22 mouse cellular contexts compared by ENCODE assay signal in genomic region chr4:5509398-5509797, GRCm38 (mm10).
DNase-seq lines count a peak whose midpoint lies in the region; ATAC-seq and TF ChIP-seq lines count a peak whose summit lies in the region.
"Had no signal": no experiment of that assay in that cellular context is flagged by ENCODE, and none has a peak within 500 bp of the region (broad histone marks: within the 10 kb centered on the region; RNA-seq: fewer than 3 reads in every experiment).

No protein-coding gene starts in this region.

- no peaks in the 10 kb centered on the region for H3K36me3 ChIP-seq in intestine, postnatal 0 days (ENCODE audit: control insufficient read depth, insufficient read depth)
- H3K36me3 ChIP-seq: embryonic facial prominence, embryonic 12.5 days; forebrain, embryonic 15.5 days; G1E; limb, embryonic 10.5 days; midbrain, embryonic 13.5 days; neural tube, embryonic 15.5 days had no signal

- H3K27ac ChIP-seq in intestine, postnatal 0 days (ENCODE audit: low read depth, low read length), result no peak overlapping the region
- H3K27ac ChIP-seq: embryonic facial prominence, embryonic 12.5 days; forebrain, embryonic 15.5 days; limb, embryonic 10.5 days; midbrain, embryonic 13.5 days; neural tube, embryonic 15.5 days had no signal

- no peak for ATAC-seq in intestine, postnatal 0 days
- ATAC-seq: activated CD4-positive, CD25-positive, alpha-beta regulatory T cell, adult 4 months; forebrain, embryonic 15.5 days; liver, postnatal 0 days; midbrain, embryonic 13.5 days had no signal

- DNase-seq in frontal cortex, postnatal 36 days (ENCODE audit: low spot score in 2 of 2), result peak; percentile 1 to 3
- DNase-seq in frontal cortex, postnatal 14 days (ENCODE audit: low spot score in 2 of 2), result no peak
- peak; percentile 3 for DNase-seq in right cerebral cortex, adult 18-20 months
- DNase-seq in right cerebral cortex, postnatal 36 days (ENCODE audit: low spot score in 2 of 2), result no peak
- DNase-seq in cerebellum, adult 8-10 months, result peak; percentile 50
- peak; percentile 3 for DNase-seq in telencephalon, adult 2 months (ENCODE audit: low read depth, low spot score)
- DNase-seq in adrenal gland, adult 2 months, result no peak
- DNase-seq: adrenal gland, postnatal 25 days; kidney, adult 2 months; kidney, postnatal 10 days; liver, postnatal 0 days; lung, postnatal 10 days; spleen, adult 18-20 months; thymus, adult 18-20 months had no signal

- no peaks in the 10 kb centered on the region for H3K9me3 ChIP-seq in intestine, postnatal 0 days (ENCODE audit: control insufficient read depth)
- H3K9me3 ChIP-seq: embryonic facial prominence, embryonic 12.5 days; forebrain, embryonic 15.5 days; G1E; limb, embryonic 10.5 days; midbrain, embryonic 13.5 days; neural tube, embryonic 15.5 days had no signal

- H3K9ac ChIP-seq in intestine, postnatal 0 days (ENCODE audit: low read depth, low read length), result no peak overlapping the region
- H3K9ac ChIP-seq: embryonic facial prominence, embryonic 12.5 days; forebrain, embryonic 15.5 days; liver, postnatal 0 days; midbrain, embryonic 13.5 days; neural tube, embryonic 15.5 days had no signal

- no peaks in the 10 kb centered on the region for H3K27me3 ChIP-seq in intestine, postnatal 0 days (replicated peaks; ENCODE audit: control insufficient read depth, insufficient read depth, low read length)
- H3K27me3 ChIP-seq: embryonic facial prominence, embryonic 12.5 days; forebrain, embryonic 15.5 days; midbrain, embryonic 13.5 days; neural tube, embryonic 15.5 days had no signal

- H3K4me3 ChIP-seq in intestine, postnatal 0 days (ENCODE audit: low read depth, low read length), result no peak overlapping the region
- H3K4me3 ChIP-seq: embryonic facial prominence, embryonic 12.5 days; forebrain, embryonic 15.5 days; limb, embryonic 10.5 days; midbrain, embryonic 13.5 days; neural tube, embryonic 15.5 days had no signal

- H3K4me2 ChIP-seq in intestine, postnatal 0 days (replicated peaks; ENCODE audit: low read depth), result no peak overlapping the region
- H3K4me2 ChIP-seq: embryonic facial prominence, embryonic 12.5 days; forebrain, embryonic 15.5 days; midbrain, embryonic 13.5 days; neural tube, embryonic 15.5 days had no signal

- TF ChIP-seq CTCF in intestine, postnatal 0 days (IDR thresholded peaks at IDR 0.05; ENCODE audit: low read depth), result no peak

- H3K4me1 ChIP-seq in intestine, postnatal 0 days (replicated peaks; ENCODE audit: control insufficient read depth, insufficient read depth, low read length), result no peaks in the 10 kb centered on the region
- H3K4me1 ChIP-seq: embryonic facial prominence, embryonic 12.5 days; forebrain, embryonic 15.5 days; limb, embryonic 10.5 days; midbrain, embryonic 13.5 days; neural tube, embryonic 15.5 days had no signal

- 78% methylated on average over 5 of the region's 5 CpGs for WGBS in intestine, postnatal 0 days

Comparison
In these comparisons a context has a peak if more than half of its experiments do, and no peak if none do; other contexts are left out.
1. DNase-seq: peak in frontal cortex, postnatal 36 days (2 of 2), right cerebral cortex, adult 18-20 months (single experiment), cerebellum, adult 8-10 months (single experiment) and telencephalon, adult 2 months (single experiment); none in frontal cortex, postnatal 14 days (0 of 2), right cerebral cortex, postnatal 36 days (0 of 2) and adrenal gland, adult 2 months (single experiment).